Mouse (Mus musculus) midbrain, embryonic 12.5 days (tissue): ENCODE measurements around the gene Bpifb2. TPM values are rescaled to one million over a fixed set of nuclear protein-coding genes. Genes with fewer than 3 reads are reported as not detected.

Experiments used
- ATAC-seq: fragments of 200-750 bp; cut with Nextera tagmentation; 2 replicates; pipeline ENCODE4 v1.8.0; 2017; ENCODE audit warnings: low read depth, moderate TSS enrichment, moderate library complexity; ENCODE audit not compliant: low FRiP score
- H3K27ac ChIP-seq: fragments of 300-500 bp; sonication (generic); replicated peaks from 2 replicates; pipeline ENCODE4 v1.5.1; 2016; ENCODE audit warnings: mild to moderate bottlenecking
- H3K27me3 ChIP-seq: fragments of 300-500 bp; sonication (generic); 2 replicates; pipeline ENCODE4 v1.6.1; 2016; ENCODE audit warnings: mild to moderate bottlenecking
- H3K36me3 ChIP-seq: fragments of 300-500 bp; sonication (generic); 2 replicates; pipeline ENCODE4 v1.6.1; 2016
- H3K4me1 ChIP-seq: fragments of 300-500 bp; sonication (generic); 2 replicates; pipeline ENCODE4 v1.6.1; 2016
- H3K4me2 ChIP-seq: fragments of 300-500 bp; sonication (generic); replicated peaks from 2 replicates; pipeline ENCODE4 v1.6.1; 2016; ENCODE audit warnings: mild to moderate bottlenecking, moderate library complexity
- H3K4me3 ChIP-seq: fragments of 300-500 bp; sonication (generic); 2 replicates; pipeline ENCODE4 v1.5.1; 2016; ENCODE audit warnings: mild to moderate bottlenecking
- H3K9ac ChIP-seq: fragments of 300-500 bp; sonication (generic); replicated peaks from 2 replicates; pipeline ENCODE4 v1.6.1; 2016; ENCODE audit warnings: mild to moderate bottlenecking, moderate library complexity
- H3K9me3 ChIP-seq: fragments of 300-500 bp; sonication (generic); 2 replicates; pipeline ENCODE4 v1.6.1; 2016; ENCODE audit warnings: mild to moderate bottlenecking
- WGBS: fragments of 180-500 bp; shearing (Covaris S2); methylation state at CpG from one replicate; pipeline ENCODE4 v1.1.7; 2016; 5-methylcytosine and 5-hydroxymethylcytosine counted together
- polyA plus RNA-seq: library from polyadenylated mRNA; unstranded; fragments of >200 nt; fragmentation: Nextera tagmentation; extraction: Ambion mirVana; gene quantifications from 2 replicates; pipeline ENCODE4 v1.2.1, GENCODE M21; 2016

Bpifb2 gene
- polyA plus RNA-seq, 1 experiment from 2014 or later, result not detected

GRCm38 (mm10) chr2:153860715-153861114 is 14.1 kb upstream of the Bpifb2 start:
- Histone ChIP-seq H3K4me2 (no peak overlapping the region), H3K9me3 (no peaks in the 10 kb centered on the region), H3K4me1 (no peaks in the 10 kb centered on the region), H3K27ac (no peak overlapping the region), H3K27me3 (peaks cover 3% of the 10 kb centered on the region; the same call in 1 of the 2 replicates), H3K4me3 (no peak overlapping the region), H3K9ac (no peak overlapping the region), H3K36me3 (no peaks in the 10 kb centered on the region)
- 76% methylated on average over 3 of the region's 3 CpGs for WGBS
- no peak for ATAC-seq

GRCm38 (mm10) chr2:153861960-153862359 is 12.9 kb upstream of the Bpifb2 start:
- Histone ChIP-seq H3K4me1 (no peaks in the 10 kb centered on the region), H3K9me3 (no peaks in the 10 kb centered on the region), H3K9ac (no peak overlapping the region), H3K36me3 (no peaks in the 10 kb centered on the region), H3K4me3 (no peak overlapping the region), H3K27ac (no peak overlapping the region), H3K4me2 (no peak overlapping the region), H3K27me3 (no peaks in the 10 kb centered on the region)
- WGBS, result 72% methylated on average over 3 of the region's 3 CpGs
- ATAC-seq, result no peak

GRCm38 (mm10) chr2:153870984-153871383 is 3.9 kb upstream of the Bpifb2 start, which contains the start of gene Sun5:
TSS of gene Sun5 (minus strand) at chr2:153871084.
- 83% methylated on average over 4 of the region's 4 CpGs for WGBS
- Histone ChIP-seq H3K4me3 (no peak within 1 kb of the TSS), H3K9me3 (no peaks in the 10 kb centered on the region), H3K9ac (no peak within 1 kb of the TSS), H3K4me2 (no peak within 1 kb of the TSS), H3K27me3 (no peaks in the 10 kb centered on the region), H3K4me1 (no peaks in the 10 kb centered on the region), H3K36me3 (no peaks in the 10 kb centered on the region), H3K27ac (no peak within 1 kb of the TSS)
- no peak for ATAC-seq

- H3K9me3 ChIP-seq, result no peaks in the 10 kb centered on the region
- no peak overlapping the region for H3K4me2 ChIP-seq
- 86% methylated on average over 5 of the region's 5 CpGs for WGBS
- no peak for ATAC-seq
- H3K9ac ChIP-seq, result no peak overlapping the region
- no peaks in the 10 kb centered on the region for H3K36me3 ChIP-seq
- H3K27ac ChIP-seq, result no peak overlapping the region
- H3K27me3 ChIP-seq, result no peaks in the 10 kb centered on the region
- no peaks in the 10 kb centered on the region for H3K4me1 ChIP-seq
- no peak overlapping the region for H3K4me3 ChIP-seq
These were observed 24.3 kb downstream of the Bpifb2 start for GRCm38 (mm10) chr2:153899111-153899510.

- H3K4me1 ChIP-seq, result no peaks in the 10 kb centered on the region
- no peaks in the 10 kb centered on the region for H3K27me3 ChIP-seq
- no peaks in the 10 kb centered on the region for H3K36me3 ChIP-seq
- no peaks in the 10 kb centered on the region for H3K9me3 ChIP-seq
- 76% methylated on average over 4 of the region's 4 CpGs for WGBS
- H3K9ac ChIP-seq, result no peak within 1 kb of the TSS
- no peak for ATAC-seq
- H3K27ac ChIP-seq, result no peak within 1 kb of the TSS
- H3K4me3 ChIP-seq, result no peak within 1 kb of the TSS
- H3K4me2 ChIP-seq, result no peak within 1 kb of the TSS
These were observed 25.2 kb downstream of the Bpifb2 start, which contains the start of gene Bpifb6 for GRCm38 (mm10) chr2:153900088-153900487. TSS of gene Bpifb6 (plus strand) at chr2:153900388.

- no peak for ATAC-seq
- Histone ChIP-seq H3K9me3 (no peaks in the 10 kb centered on the region), H3K9ac (no peak overlapping the region), H3K4me2 (no peak overlapping the region), H3K27me3 (no peaks in the 10 kb centered on the region), H3K36me3 (no peaks in the 10 kb centered on the region), H3K27ac (no peak overlapping the region), H3K4me3 (no peak overlapping the region), H3K4me1 (no peaks in the 10 kb centered on the region)
- 78% methylated on average over 6 of the region's 6 CpGs for WGBS
These were observed 27.9 kb downstream of the Bpifb2 start for GRCm38 (mm10) chr2:153902726-153903125.

GRCm38 (mm10) chr2:153906626-153907025 is 31.8 kb downstream of the Bpifb2 start:
- no peaks in the 10 kb centered on the region for H3K4me1 ChIP-seq
- no peak overlapping the region for H3K9ac ChIP-seq
- H3K4me3 ChIP-seq, result no peak overlapping the region
- no peak overlapping the region for H3K27ac ChIP-seq
- ATAC-seq, result no peak
- H3K4me2 ChIP-seq, result no peak overlapping the region
- H3K9me3 ChIP-seq, result no peaks in the 10 kb centered on the region
- WGBS, result 94% methylated on average over 4 of the region's 4 CpGs
- no peaks in the 10 kb centered on the region for H3K36me3 ChIP-seq
- no peaks in the 10 kb centered on the region for H3K27me3 ChIP-seq

- H3K4me3 ChIP-seq, result no peak overlapping the region
- H3K9me3 ChIP-seq, result no peaks in the 10 kb centered on the region
- no peaks in the 10 kb centered on the region for H3K27me3 ChIP-seq
- H3K4me1 ChIP-seq, result no peaks in the 10 kb centered on the region
- H3K9ac ChIP-seq, result no peak overlapping the region
- ATAC-seq, result no peak
- H3K36me3 ChIP-seq, result no peaks in the 10 kb centered on the region
- no peak overlapping the region for H3K4me2 ChIP-seq
- 45% methylated on average over 5 of the region's 5 CpGs for WGBS
- no peak overlapping the region for H3K27ac ChIP-seq
These were observed 39.3 kb downstream of the Bpifb2 start for GRCm38 (mm10) chr2:153914151-153914550.

GRCm38 (mm10) chr2:153917930-153918329 is 43.1 kb downstream of the Bpifb2 start, which contains the start of gene Bpifb3:
TSS of gene Bpifb3 (plus strand) at chr2:153918230.
- no peak for ATAC-seq
- H3K27ac ChIP-seq, result no peak within 1 kb of the TSS
- no peaks in the 10 kb centered on the region for H3K27me3 ChIP-seq
- H3K4me1 ChIP-seq, result no peaks in the 10 kb centered on the region
- no peak within 1 kb of the TSS for H3K4me3 ChIP-seq
- no peaks in the 10 kb centered on the region for H3K36me3 ChIP-seq
- no peak within 1 kb of the TSS for H3K4me2 ChIP-seq
- no peaks in the 10 kb centered on the region for H3K9me3 ChIP-seq
- H3K9ac ChIP-seq, result no peak within 1 kb of the TSS
- WGBS, result 56% methylated on average over 8 of the region's 8 CpGs

GRCm38 (mm10) chr2:153921246-153921645 is 46.4 kb downstream of the Bpifb2 start:
- Histone ChIP-seq H3K4me2 (no peak overlapping the region), H3K9me3 (no peaks in the 10 kb centered on the region), H3K4me1 (no peaks in the 10 kb centered on the region)

GRCm38 (mm10) chr2:153929871-153930413 is 55.1 kb downstream of the Bpifb2 start:
- H3K27me3 ChIP-seq, result no peaks in the 10 kb centered on the region
- no peak overlapping the region for H3K4me2 ChIP-seq
- 48% methylated on average over 3 of the region's 3 CpGs for WGBS
- H3K9ac ChIP-seq, result no peak overlapping the region
- H3K4me3 ChIP-seq, result no peak overlapping the region
- 0 out of 2 replicates have a peak, but pooled peaks have one; percentile 44 for ATAC-seq
- peaks cover 6% of the 10 kb centered on the region for H3K4me1 ChIP-seq
- no peak overlapping the region for H3K27ac ChIP-seq
- H3K36me3 ChIP-seq, result no peaks in the 10 kb centered on the region
- H3K9me3 ChIP-seq, result no peaks in the 10 kb centered on the region

More at GRCm38 (mm10) chr2:153921246-153921645, 46.4 kb downstream of the Bpifb2 start:
- no peaks in the 10 kb centered on the region for H3K27me3 ChIP-seq
- no peak for ATAC-seq
- no peak overlapping the region for H3K9ac ChIP-seq
- WGBS, result 89% methylated on average over 6 of the region's 6 CpGs
- no peaks in the 10 kb centered on the region for H3K36me3 ChIP-seq
- H3K27ac ChIP-seq, result no peak overlapping the region
- no peak overlapping the region for H3K4me3 ChIP-seq

GRCm38 (mm10) chr2:153931125-153931524 is 56.3 kb downstream of the Bpifb2 start:
- no peak overlapping the region for H3K4me2 ChIP-seq
- no peaks in the 10 kb centered on the region for H3K9me3 ChIP-seq
- no peak overlapping the region for H3K4me3 ChIP-seq
- ATAC-seq, result 0 out of 2 replicates have a peak, but pooled peaks have one; percentile 30
- peaks cover 6% of the 10 kb centered on the region for H3K4me1 ChIP-seq
- H3K9ac ChIP-seq, result no peak overlapping the region
- H3K27ac ChIP-seq, result no peak overlapping the region
- no peaks in the 10 kb centered on the region for H3K36me3 ChIP-seq
- H3K27me3 ChIP-seq, result no peaks in the 10 kb centered on the region
- WGBS, result 60% methylated on average over 6 of the region's 6 CpGs

- 69% methylated on average over 6 of the region's 6 CpGs for WGBS
- no peak overlapping the region for H3K27ac ChIP-seq
- no peak for ATAC-seq
- peaks cover 6% of the 10 kb centered on the region for H3K4me1 ChIP-seq
- no peak overlapping the region for H3K4me3 ChIP-seq
- no peaks in the 10 kb centered on the region for H3K9me3 ChIP-seq
- H3K9ac ChIP-seq, result no peak overlapping the region
- no peaks in the 10 kb centered on the region for H3K27me3 ChIP-seq
- H3K36me3 ChIP-seq, result no peaks in the 10 kb centered on the region
- no peak overlapping the region for H3K4me2 ChIP-seq
These were observed 58.5 kb downstream of the Bpifb2 start for GRCm38 (mm10) chr2:153933311-153933710.
